Mouse (Mus musculus): ENCODE measurements around the gene Rbm47.

DNA sequence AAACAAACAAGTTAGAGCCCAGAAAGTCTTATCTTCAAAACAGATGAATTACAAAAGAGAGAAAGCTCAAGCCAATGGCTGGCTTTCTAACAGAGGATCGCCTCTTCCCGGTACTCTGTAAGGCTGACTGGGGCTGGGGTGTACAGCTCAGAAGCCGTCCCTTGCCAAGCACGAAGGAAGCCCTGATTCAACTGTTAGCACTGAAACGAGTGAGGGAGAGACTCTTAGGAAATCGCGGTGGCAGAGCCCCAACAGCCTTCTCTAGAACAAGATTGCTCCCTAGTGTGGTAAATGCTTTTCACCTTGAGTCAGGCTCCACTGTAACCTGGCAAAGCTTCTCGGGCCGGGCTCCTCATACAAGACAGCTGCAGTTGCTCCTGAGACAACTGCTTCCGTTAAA is 95.5 kb downstream of the Rbm47 start:
- TF ChIP-seq CTCF (conservative IDR thresholded peaks at IDR 0.05; ENCODE audit: insufficient read depth, insufficient read length, low read depth, low read length), result peak; percentile 20; the same call in 1 of the 2 replicates
- no peak for TF ChIP-seq POLR2A (IDR thresholded peaks at IDR 0.05; ENCODE audit: low read depth, low read length)

Measured in kidney, adult 2 months (tissue).